Mouse (Mus musculus): ENCODE data around the gene Hace1.

The Hace1 gene

DNA sequence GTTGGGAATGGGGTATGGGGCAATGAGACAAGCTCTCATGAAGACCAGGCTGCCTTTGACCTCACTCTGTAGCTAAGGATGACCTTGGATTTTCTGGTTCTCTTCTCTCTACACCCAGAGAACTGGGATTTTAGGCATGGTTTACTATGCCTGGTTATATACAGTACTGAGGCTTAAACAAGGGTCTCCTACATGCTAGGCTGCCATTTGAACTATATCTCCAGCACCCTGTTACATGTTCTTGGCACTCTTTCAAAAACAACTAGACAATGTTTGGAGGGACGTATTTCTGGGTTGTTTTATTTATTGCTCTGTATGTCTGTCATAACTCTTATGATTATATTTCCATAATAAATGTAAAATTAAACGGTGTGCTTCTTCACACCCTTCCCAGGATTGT is 129.2 kb downstream of the Hace1 start:
- no peak for DNase-seq

DNA sequence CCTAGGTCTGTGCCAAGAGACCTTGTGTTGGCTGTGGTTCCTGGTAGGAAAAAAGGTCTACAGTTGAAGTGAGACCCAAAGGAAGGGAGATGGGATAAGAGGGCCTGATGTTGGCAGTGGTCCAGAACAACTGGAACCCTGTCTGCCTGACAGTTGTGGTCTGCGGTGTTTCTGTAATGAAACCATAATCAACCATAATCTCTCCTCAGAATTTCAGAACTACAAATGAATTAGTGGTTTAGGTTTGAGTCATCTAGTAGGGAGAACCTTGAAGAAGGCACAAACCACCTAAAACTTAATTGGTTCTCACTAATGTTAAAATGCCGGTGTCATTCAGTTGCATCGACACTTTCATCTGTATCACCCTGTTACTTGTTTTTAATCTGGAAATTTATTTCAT is 133.2 kb downstream of the Hace1 start:
- DNase-seq: no peak

DNA sequence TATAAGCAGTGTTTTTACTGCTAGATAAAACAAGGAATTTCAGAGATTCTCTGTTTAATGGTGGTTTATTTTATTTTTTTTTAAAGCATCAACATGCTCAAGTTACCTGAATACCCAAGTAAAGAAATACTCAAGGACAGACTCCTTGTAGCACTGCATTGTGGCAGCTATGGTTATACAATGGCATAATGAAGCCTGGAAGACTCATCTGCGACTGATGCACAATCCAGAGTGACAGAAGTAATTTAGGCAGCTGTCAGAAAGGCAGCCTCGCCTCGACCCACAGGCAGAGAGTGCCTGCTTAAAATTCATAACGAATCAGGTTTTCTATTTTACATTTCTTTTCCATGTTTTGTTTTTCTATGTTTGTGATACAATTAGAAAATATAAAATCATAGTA is 133.7 kb downstream of the Hace1 start:
- DNase-seq: no peak
